Mouse (Mus musculus): ENCODE results near the gene Pnpt1.
A peak's percentile ranks its signal among the peaks of the same experiment; 100 is the strongest.

Pnpt1 gene

GRCm38 (mm10) chr11:29130385-29131355, at the start of gene Pnpt1:
Gene Pnpt1 (plus strand): TSS chr11:29130744.
- peak; percentile 94 for DNase-seq (ENCODE audit: low spot score)

GRCm38 (mm10) chr11:29092403-29092802, 38.1 kb upstream of the Pnpt1 start:
- no peak for DNase-seq (ENCODE audit: low spot score)

DNA sequence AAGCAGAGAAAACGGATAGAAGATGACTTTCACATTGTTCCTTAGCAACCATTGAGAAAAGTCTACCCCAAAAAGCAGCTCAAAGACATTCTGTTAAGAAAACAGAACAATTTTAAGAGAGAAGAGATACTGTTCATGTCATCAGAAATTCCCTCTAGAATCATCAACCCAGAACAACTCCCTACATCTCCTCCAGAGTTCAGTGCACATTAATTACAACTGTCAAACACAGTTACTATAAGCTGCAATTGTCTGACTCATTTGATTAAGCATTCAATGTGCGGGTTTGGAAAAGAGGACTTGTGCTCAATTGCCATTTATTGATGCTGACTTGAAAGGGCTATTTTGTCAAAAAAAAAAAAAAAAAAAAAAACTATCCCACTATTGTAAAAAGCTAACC, 31.6 kb upstream of the Pnpt1 start:
- DNase-seq (ENCODE audit: low spot score) = peak; percentile 67

DNA sequence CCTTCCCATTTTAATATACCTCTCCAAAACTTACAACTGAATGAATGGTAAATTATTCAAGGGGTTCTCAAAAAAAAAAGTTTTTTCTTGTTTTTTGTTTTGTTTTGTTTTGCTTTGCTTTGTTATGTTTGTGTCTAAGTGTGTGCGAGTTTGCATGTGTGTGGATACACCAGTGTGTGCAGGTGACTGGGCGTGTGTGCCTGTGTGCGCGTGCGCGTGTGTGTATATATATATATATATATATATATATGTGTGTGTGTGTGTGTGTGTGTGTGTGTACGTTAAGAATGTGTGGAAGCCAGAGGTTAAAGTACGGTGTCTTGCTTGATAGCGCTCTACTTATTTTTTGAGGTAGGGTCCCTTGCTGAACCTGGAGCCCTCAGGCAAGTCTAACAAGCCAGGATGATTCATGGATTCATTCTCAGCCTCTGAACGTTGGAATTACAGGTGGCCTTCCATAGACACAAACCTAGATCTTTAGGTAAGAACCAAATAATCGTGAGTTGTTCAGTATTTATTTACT, 621 bp upstream of the Pnpt1 start:
- DNase-seq (ENCODE audit: low spot score) = no peak

DNA sequence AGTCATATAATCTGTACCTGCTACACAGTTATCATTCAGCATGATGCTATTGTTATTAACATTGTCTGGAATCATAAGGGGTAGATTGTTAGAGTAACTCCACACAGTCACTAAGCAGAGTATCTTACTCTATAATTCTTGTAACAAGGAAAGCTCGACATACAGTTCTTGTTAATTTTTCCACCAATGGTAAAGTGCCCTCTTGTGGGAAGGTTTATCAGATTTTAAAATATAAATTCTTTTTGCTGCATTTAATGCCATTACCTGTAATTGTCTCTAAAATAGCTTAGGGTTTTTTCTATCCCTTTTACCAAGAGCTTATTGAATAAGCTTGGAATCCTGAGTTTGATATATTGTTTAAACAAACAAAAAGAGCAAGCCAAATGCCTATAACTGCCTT, 10.1 kb downstream of the Pnpt1 start:
- DNase-seq (ENCODE audit: low spot score) = no peak

DNA sequence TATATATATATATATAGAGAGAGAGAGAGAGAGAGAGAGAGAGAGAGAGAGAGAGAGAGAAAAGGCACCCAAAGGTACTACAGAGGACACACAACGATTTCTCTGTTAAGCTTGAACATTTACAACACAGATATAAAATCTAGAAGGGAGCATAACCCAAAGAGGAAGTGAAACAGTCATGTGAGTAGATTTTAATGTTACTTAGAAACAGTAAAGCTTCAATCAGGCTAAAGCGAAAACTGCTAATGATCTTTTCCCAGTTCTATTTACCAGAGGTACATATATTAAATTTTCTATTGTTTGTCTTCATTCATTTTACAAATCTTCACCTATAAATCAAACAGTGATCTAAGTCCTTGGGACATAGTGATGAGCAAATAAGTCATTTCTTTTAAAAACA, 18.4 kb downstream of the Pnpt1 start:
- DNase-seq (ENCODE audit: low spot score) = no peak

DNA sequence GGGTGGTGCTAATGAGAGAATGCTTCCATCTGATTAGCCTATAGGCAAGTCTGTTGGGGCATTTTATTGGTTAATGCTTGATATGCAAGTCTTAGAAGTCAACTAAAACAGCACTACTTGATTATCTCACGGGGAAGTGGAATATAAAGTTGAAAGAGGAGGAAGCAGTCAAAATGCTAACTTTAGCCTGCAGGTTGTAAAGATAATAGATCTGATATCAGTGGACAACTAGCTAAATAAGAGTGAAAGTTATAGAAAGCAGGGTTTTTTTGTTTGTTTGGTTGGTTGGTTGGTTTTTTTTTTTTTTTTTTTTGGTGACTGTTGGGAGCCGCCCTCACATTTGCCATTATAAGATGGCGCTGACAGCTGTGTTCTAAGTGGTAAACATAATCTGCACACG, 33.0 kb downstream of the Pnpt1 start:
- no peak for DNase-seq (ENCODE audit: low spot score)

GRCm38 (mm10) chr11:29171959-29172391, 41.4 kb downstream of the Pnpt1 start:
- DNase-seq (ENCODE audit: low spot score) = peak; percentile 43

GRCm38 (mm10) chr11:29172563-29173124, 42.1 kb downstream of the Pnpt1 start, which contains the start of gene Ppp4r3b:
Gene Ppp4r3b (plus strand): TSS chr11:29172890.
- peak; percentile 96 for DNase-seq (ENCODE audit: low spot score)

- DNase-seq (ENCODE audit: low spot score) = peak; percentile 82
Measured at GRCm38 (mm10) chr11:29173125-29173631, 42.6 kb downstream of the Pnpt1 start.

- DNase-seq (ENCODE audit: low spot score) = no peak
Measured at GRCm38 (mm10) chr11:29173706-29174436, 43.3 kb downstream of the Pnpt1 start.

DNA sequence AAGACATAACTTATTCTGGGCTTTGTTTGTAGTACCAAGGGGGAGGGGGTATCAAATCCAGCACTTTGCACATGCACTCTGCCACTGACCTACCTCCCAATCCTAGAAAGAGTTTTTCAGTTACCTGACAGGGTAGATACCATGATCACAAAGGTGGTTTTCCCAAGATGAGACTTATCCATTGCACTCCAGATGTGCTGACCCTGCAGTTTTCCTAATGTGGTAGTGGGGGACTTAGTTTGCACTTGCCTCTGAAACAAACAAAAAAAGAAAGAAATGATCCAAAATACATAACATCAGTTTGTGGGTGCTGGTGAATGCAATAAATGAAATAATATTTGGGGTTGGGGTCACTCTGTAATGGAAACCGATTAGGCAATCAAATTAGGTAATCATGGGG, 48.8 kb downstream of the Pnpt1 start:
- no peak for DNase-seq (ENCODE audit: low spot score)

- no peak for DNase-seq (ENCODE audit: low spot score)
Measured at GRCm38 (mm10) chr11:29180657-29181056, 50.1 kb downstream of the Pnpt1 start.

DNA sequence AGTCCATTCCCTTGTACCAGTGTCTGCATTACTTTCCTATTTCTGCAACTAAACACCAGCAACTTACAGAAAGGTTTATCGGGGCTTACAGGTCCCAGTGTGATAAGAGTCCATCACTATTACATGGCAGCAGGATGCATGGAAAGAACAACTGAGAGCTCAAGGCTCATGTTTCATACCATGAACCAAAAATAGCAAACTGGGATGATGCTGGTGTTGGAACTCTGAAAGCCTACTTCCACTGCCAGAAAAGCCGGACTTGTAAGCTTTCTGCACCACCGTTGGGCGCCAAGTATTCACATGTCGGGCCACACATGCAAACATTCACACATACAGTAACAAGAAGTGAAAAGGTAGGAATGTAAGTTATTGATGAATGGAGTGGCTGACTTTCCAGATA, 51.2 kb downstream of the Pnpt1 start:
- DNase-seq (ENCODE audit: low spot score) = no peak

- no peak for DNase-seq (ENCODE audit: low spot score)
Measured at GRCm38 (mm10) chr11:29188981-29189380, 58.4 kb downstream of the Pnpt1 start.

- peak; percentile 13 for DNase-seq (ENCODE audit: low spot score)
Measured at GRCm38 (mm10) chr11:29203653-29204052, 73.1 kb downstream of the Pnpt1 start.

DNA sequence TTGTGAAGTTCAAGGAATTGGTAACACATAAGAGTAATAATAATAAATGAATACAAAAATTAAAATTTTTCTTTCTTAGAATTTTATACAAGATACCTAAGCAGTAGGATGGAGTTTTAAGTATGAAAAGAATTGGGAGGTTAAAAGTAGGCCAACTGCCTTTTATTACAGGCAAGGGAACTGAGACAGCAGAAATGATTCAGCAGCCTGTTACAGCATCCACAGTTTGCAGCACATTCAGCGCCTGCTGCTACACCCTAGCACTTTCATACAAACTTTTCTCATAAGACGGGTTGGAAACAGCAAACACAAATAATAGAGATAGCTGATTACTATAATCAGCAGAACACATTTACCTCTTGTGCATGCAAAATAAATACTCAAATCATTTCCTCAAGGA, 79.2 kb downstream of the Pnpt1 start:
- DNase-seq (ENCODE audit: low spot score) = no peak
